Mouse (Mus musculus) forebrain, embryonic 13.5 days (tissue): ENCODE measurements around the gene Lrrc74b. TPM values are rescaled to one million over a fixed set of nuclear protein-coding genes. Genes with fewer than 3 reads are reported as not detected.

Experiments used
- polyA plus RNA-seq: library from polyadenylated mRNA; unstranded; fragments of >200 nt; fragmentation: Nextera tagmentation; extraction: Ambion mirVana; gene quantifications from 2 replicates; pipeline ENCODE4 v1.2.1, GENCODE M21; 2015

Lrrc74b gene
- polyA plus RNA-seq, 1 experiment from 2014 or later, result 0.32 TPM

Other genes starting within 250 kb of the Lrrc74b start
- gene Serpind1, start 229.9 kb downstream of the Lrrc74b start, polyA plus RNA-seq, result 0.36 and 0.48 TPM in 2 replicates
- 18.2 and 20.8 TPM in 2 replicates for gene Snap29, start 155.3 kb downstream of the Lrrc74b start, polyA plus RNA-seq
- 44.1 and 50.0 TPM in 2 replicates for gene Pi4ka, start 154.9 kb downstream of the Lrrc74b start, polyA plus RNA-seq
- 102 and 108 TPM in 2 replicates for gene Crkl, start 109.3 kb downstream of the Lrrc74b start, polyA plus RNA-seq
- gene Aifm3, start 71.6 kb downstream of the Lrrc74b start, polyA plus RNA-seq, result 8.6 and 10.4 TPM in 2 replicates
- gene Lztr1, start 52.6 kb downstream of the Lrrc74b start, polyA plus RNA-seq, result 102 and 110 TPM in 2 replicates
- 58.3 and 59.2 TPM in 2 replicates for gene Thap7, start 30.1 kb downstream of the Lrrc74b start, polyA plus RNA-seq
- gene P2rx6, start 638 bp upstream of the Lrrc74b start, polyA plus RNA-seq, result 0.84 and 0.97 TPM in 2 replicates
- gene Slc7a4, start 22.0 kb upstream of the Lrrc74b start, polyA plus RNA-seq, result 11.1 and 13.8 TPM in 2 replicates
- 32.7 and 34.3 TPM in 2 replicates for gene Smpd4, start 58.1 kb upstream of the Lrrc74b start, polyA plus RNA-seq
- 4.1 and 4.4 TPM in 2 replicates for gene Ccdc74a, start 85.2 kb upstream of the Lrrc74b start, polyA plus RNA-seq
- 42.0 and 45.2 TPM in 2 replicates for gene Med15, start 171.6 kb upstream of the Lrrc74b start, polyA plus RNA-seq
- gene Klhl22, start 198.4 kb upstream of the Lrrc74b start, polyA plus RNA-seq, result 53.4 and 55.6 TPM in 2 replicates
- 0.76 and 1.1 TPM in 2 replicates for gene Scarf2, start 236.0 kb upstream of the Lrrc74b start, polyA plus RNA-seq